Mouse (Mus musculus): ENCODE data around the gene Nop53. TPM values are rescaled to one million over a fixed set of nuclear protein-coding genes. Genes with fewer than 3 reads are reported as not detected.

Gene Nop53
- total and polyA plus RNA-seq, 2 experiments from 2014 or later: 81.6 to 128 TPM

DNA sequence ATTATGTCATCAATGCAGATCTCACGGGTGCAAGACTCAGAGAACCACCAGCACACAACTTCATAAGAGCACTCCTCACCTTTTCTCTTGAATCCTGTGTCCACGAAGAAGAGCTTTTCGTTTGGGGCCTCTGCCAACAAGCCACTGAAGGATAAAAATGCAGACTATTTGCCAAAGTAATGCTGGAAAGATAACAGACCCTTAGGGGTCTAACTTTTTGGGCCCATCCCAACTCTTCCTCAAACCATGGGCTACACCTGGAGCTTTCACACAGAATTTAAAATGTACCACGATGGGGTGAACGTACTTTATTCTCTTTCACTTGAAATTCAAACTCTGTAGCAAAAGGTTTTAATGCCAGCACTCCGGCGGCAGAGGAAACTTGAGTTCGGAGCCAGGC lies 663 bp downstream of the Nop53 start:
- no peak for ATAC-seq (ENCODE audit: insufficient read depth, low read depth)
- 2% methylated on average over 8 of the region's 8 CpGs for WGBS
- H3K27me3 ChIP-seq (ENCODE audit: control insufficient read depth, insufficient read depth, low read length): no peaks in the 10 kb centered on the region
- H3K4me3 ChIP-seq (ENCODE audit: low read depth, low read length): peak overlapping the region; percentile 96
- peaks cover 12% of the 10 kb centered on the region for H3K4me1 ChIP-seq (ENCODE audit: control insufficient read depth, insufficient read depth)
- H3K9me3 ChIP-seq (replicated peaks; ENCODE audit: control insufficient read depth, low read length): no peaks in the 10 kb centered on the region
- peaks cover 54% of the 10 kb centered on the region for H3K36me3 ChIP-seq (replicated peaks; ENCODE audit: control insufficient read depth, insufficient read depth, low read length)
- TF ChIP-seq EP300 (IDR thresholded peaks at IDR 0.05; ENCODE audit: low read depth) (no peak), CTCF (IDR thresholded peaks at IDR 0.05; ENCODE audit: low read depth) (no peak)
- peak overlapping the region; percentile 79 for H3K9ac ChIP-seq (replicated peaks; ENCODE audit: low read depth, low read length)
- H3K27ac ChIP-seq (ENCODE audit: low read depth): peak overlapping the region; percentile 98
- peak overlapping the region; percentile 87 for H3K4me2 ChIP-seq (ENCODE audit: low read depth, low read length)
- DNase-seq (ENCODE audit: low spot score): no peak

GRCm38 (mm10) chr7:15944311-15944710 lies 1.6 kb downstream of the Nop53 start:
- Histone ChIP-seq H3K27ac (ENCODE audit: low read depth) (no peak overlapping the region), H3K4me1 (ENCODE audit: control insufficient read depth, insufficient read depth) (peaks cover 12% of the 10 kb centered on the region), H3K9ac (replicated peaks; ENCODE audit: low read depth, low read length) (no peak overlapping the region), H3K9me3 (replicated peaks; ENCODE audit: control insufficient read depth, low read length) (no peaks in the 10 kb centered on the region), H3K4me3 (ENCODE audit: low read depth, low read length) (0 out of 2 replicates have a peak overlapping the region, but pooled peaks have one; percentile 96), H3K36me3 (replicated peaks; ENCODE audit: control insufficient read depth, insufficient read depth, low read length) (peaks cover 54% of the 10 kb centered on the region), H3K27me3 (ENCODE audit: control insufficient read depth, insufficient read depth, low read length) (no peaks in the 10 kb centered on the region), H3K4me2 (ENCODE audit: low read depth, low read length) (no peak overlapping the region)
- 85% methylated on average over 1 of the region's 1 CpGs for WGBS
- TF ChIP-seq CTCF (IDR thresholded peaks at IDR 0.05; ENCODE audit: low read depth) (no peak), EP300 (IDR thresholded peaks at IDR 0.05; ENCODE audit: low read depth) (no peak)
- ATAC-seq (ENCODE audit: insufficient read depth, low read depth): no peak
- no peak for DNase-seq (ENCODE audit: low spot score)

GRCm38 (mm10) chr7:15938621-15939020 lies 7.3 kb downstream of the Nop53 start:
- Histone ChIP-seq H3K27me3 (ENCODE audit: control insufficient read depth, insufficient read depth, low read length) (no peaks in the 10 kb centered on the region), H3K4me2 (ENCODE audit: low read depth, low read length) (no peak overlapping the region), H3K36me3 (replicated peaks; ENCODE audit: control insufficient read depth, insufficient read depth, low read length) (peaks cover 75% of the 10 kb centered on the region), H3K4me3 (ENCODE audit: low read depth, low read length) (no peak overlapping the region), H3K9ac (replicated peaks; ENCODE audit: low read depth, low read length) (no peak overlapping the region), H3K27ac (ENCODE audit: low read depth) (no peak overlapping the region), H3K4me1 (ENCODE audit: control insufficient read depth, insufficient read depth) (no peaks in the 10 kb centered on the region), H3K9me3 (replicated peaks; ENCODE audit: control insufficient read depth, low read length) (no peaks in the 10 kb centered on the region)
- ATAC-seq (ENCODE audit: insufficient read depth, low read depth) (no peak), DNase-seq (ENCODE audit: low spot score) (no peak)
- TF ChIP-seq EP300 (IDR thresholded peaks at IDR 0.05; ENCODE audit: low read depth): no peak
- no peak for TF ChIP-seq CTCF (IDR thresholded peaks at IDR 0.05; ENCODE audit: low read depth)
- WGBS: 97% methylated on average over 3 of the region's 3 CpGs

DNA sequence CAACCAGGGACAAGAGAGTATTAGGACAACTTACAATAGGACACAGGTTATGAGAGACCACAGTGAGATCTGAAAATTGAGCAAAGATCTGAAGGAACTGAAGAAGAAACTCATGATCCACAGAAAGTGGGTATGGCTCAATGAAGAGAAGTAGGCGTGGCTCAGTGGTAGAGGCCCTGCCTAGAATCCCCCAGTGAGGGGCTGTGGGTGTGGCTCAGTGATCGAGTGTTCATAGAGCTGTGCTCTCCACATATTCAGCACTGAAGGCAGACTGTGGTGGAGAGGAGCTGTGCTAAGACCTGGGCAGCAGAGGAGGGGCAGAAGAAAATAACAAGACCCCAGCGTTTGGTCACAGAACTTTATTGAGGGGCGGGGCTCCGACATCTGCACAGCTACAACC lies 8.4 kb downstream of the Nop53 start:
- Histone ChIP-seq H3K9me3 (replicated peaks; ENCODE audit: control insufficient read depth, low read length) (no peaks in the 10 kb centered on the region), H3K4me2 (ENCODE audit: low read depth, low read length) (no peak overlapping the region), H3K4me1 (ENCODE audit: control insufficient read depth, insufficient read depth) (peaks cover 2% of the 10 kb centered on the region), H3K27me3 (ENCODE audit: control insufficient read depth, insufficient read depth, low read length) (no peaks in the 10 kb centered on the region), H3K9ac (replicated peaks; ENCODE audit: low read depth, low read length) (no peak overlapping the region), H3K27ac (ENCODE audit: low read depth) (no peak overlapping the region), H3K36me3 (replicated peaks; ENCODE audit: control insufficient read depth, insufficient read depth, low read length) (peaks cover 64% of the 10 kb centered on the region), H3K4me3 (ENCODE audit: low read depth, low read length) (no peak overlapping the region)
- WGBS: 82% methylated on average over 5 of the region's 5 CpGs
- ATAC-seq (ENCODE audit: insufficient read depth, low read depth): no peak
- no peak for TF ChIP-seq CTCF (IDR thresholded peaks at IDR 0.05; ENCODE audit: low read depth)
- no peak for TF ChIP-seq EP300 (IDR thresholded peaks at IDR 0.05; ENCODE audit: low read depth)
- DNase-seq (ENCODE audit: low spot score): no peak

DNA sequence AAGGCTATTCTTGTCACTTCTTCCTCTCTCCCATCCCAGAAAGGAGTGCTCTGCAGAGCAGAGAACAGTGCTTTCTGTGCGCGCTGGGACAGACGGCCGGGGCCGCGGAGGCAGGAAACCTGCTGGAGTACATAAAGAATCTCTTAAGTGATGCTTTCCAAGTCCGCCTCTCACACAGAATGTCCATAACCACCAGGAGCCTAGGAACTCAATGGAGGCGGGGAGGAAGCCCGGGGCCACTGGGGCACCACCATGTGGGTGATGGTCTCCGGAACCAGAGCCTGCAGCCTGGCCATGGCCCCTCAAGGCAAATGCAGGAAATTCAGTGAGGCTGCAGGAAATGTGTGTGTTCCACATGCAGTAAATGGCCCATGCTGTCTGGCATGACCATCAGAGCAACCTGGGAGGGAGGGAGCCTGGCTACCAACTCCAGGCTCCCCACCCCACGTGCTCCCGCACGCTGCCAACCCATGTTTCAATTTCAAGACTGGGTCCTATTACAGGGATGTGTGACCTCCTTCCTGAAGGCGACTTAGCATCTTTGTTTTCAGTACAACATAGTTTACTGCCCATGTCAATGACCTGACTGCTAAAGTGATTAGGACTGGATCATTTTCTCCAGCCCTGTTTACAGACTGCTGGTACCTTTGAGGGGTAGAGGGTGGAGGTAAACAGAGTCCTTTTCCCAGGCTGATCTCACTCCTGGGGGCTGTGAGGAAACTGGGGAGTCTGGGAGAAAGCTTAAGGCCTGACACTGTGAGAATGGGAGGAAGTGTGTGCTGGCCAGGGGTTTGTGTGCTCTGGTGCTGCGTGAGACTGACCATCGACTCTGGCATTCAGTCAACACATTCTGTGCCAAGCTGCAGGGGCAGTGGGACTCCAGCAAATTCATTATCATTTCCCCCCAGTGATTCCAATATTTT lies 12.2 kb downstream of the Nop53 start:
- H3K4me2 ChIP-seq (ENCODE audit: low read depth, low read length): 0 out of 2 replicates have a peak overlapping the region, but pooled peaks have one; percentile 13

More for the DNA sequence above, 12.2 kb downstream of the Nop53 start:
- Histone ChIP-seq H3K4me3 (ENCODE audit: low read depth, low read length) (no peak overlapping the region), H3K9me3 (replicated peaks; ENCODE audit: control insufficient read depth, low read length) (no peaks in the 10 kb centered on the region), H3K9ac (replicated peaks; ENCODE audit: low read depth, low read length) (no peak overlapping the region), H3K36me3 (replicated peaks; ENCODE audit: control insufficient read depth, insufficient read depth, low read length) (peaks cover 26% of the 10 kb centered on the region), H3K27me3 (ENCODE audit: control insufficient read depth, insufficient read depth, low read length) (no peaks in the 10 kb centered on the region), H3K4me1 (ENCODE audit: control insufficient read depth, insufficient read depth) (peaks cover 13% of the 10 kb centered on the region), H3K27ac (ENCODE audit: low read depth) (peak overlapping the region; percentile 89)
- 35% methylated on average over 16 of the region's 16 CpGs for WGBS
- ATAC-seq (ENCODE audit: insufficient read depth, low read depth): peak; percentile 69
- TF ChIP-seq EP300 (IDR thresholded peaks at IDR 0.05; ENCODE audit: low read depth): peak; percentile 43; the same call in 1 of the 2 replicates
- no peak for TF ChIP-seq CTCF (IDR thresholded peaks at IDR 0.05; ENCODE audit: low read depth)
- peak; percentile 39 for DNase-seq (ENCODE audit: low spot score)
